Mouse (Mus musculus): ENCODE measurements around the gene Arnt.

The Arnt gene

GRCm38 (mm10) chr3:95457758-95458157 is 23.6 kb downstream of the Arnt start:
- no peak for DNase-seq

GRCm38 (mm10) chr3:95459381-95459780 is 25.2 kb downstream of the Arnt start:
- DNase-seq = no peak

GRCm38 (mm10) chr3:95463852-95464251 is 29.7 kb downstream of the Arnt start:
- no peak for DNase-seq

GRCm38 (mm10) chr3:95478966-95479365 is 44.8 kb downstream of the Arnt start:
- DNase-seq = no peak

GRCm38 (mm10) chr3:95486421-95486820 is 52.2 kb downstream of the Arnt start:
- no peak for DNase-seq

- DNase-seq = no peak
These were observed 54.5 kb downstream of the Arnt start for GRCm38 (mm10) chr3:95488679-95489078.

- no peak for DNase-seq
These were observed 56.0 kb downstream of the Arnt start for GRCm38 (mm10) chr3:95490238-95490637.

GRCm38 (mm10) chr3:95494342-95494741 is 60.2 kb downstream of the Arnt start:
- DNase-seq = peak; percentile 40

- DNase-seq = no peak
These were observed 64.0 kb downstream of the Arnt start for GRCm38 (mm10) chr3:95498229-95498628.

GRCm38 (mm10) chr3:95499024-95499423 is 64.8 kb downstream of the Arnt start, which contains the start of gene Ctsk:
Gene Ctsk (plus strand): TSS chr3:95499256.
- DNase-seq = no peak

GRCm38 (mm10) chr3:95499496-95500140 is 65.4 kb downstream of the Arnt start:
- no peak for DNase-seq

- no peak for DNase-seq
These were observed 68.1 kb downstream of the Arnt start for GRCm38 (mm10) chr3:95502312-95502711.

GRCm38 (mm10) chr3:95509348-95509747 is 75.2 kb downstream of the Arnt start:
- no peak for DNase-seq

GRCm38 (mm10) chr3:95511611-95512180 is 77.5 kb downstream of the Arnt start:
- no peak for DNase-seq

- no peak for DNase-seq
These were observed 82.4 kb downstream of the Arnt start for GRCm38 (mm10) chr3:95516614-95517041.

- peak; percentile 68 for DNase-seq
These were observed 83.3 kb downstream of the Arnt start for GRCm38 (mm10) chr3:95517493-95517898.

- no peak for DNase-seq
These were observed 84.7 kb downstream of the Arnt start for GRCm38 (mm10) chr3:95518891-95519290.

GRCm38 (mm10) chr3:95519315-95519714 is 85.1 kb downstream of the Arnt start:
- no peak for DNase-seq

- DNase-seq = no peak
These were observed 85.9 kb downstream of the Arnt start for GRCm38 (mm10) chr3:95520100-95520499.

GRCm38 (mm10) chr3:95521168-95521567 is 87.0 kb downstream of the Arnt start:
- DNase-seq = peak; percentile 20

- peak; percentile 31 for DNase-seq
These were observed 89.5 kb downstream of the Arnt start for GRCm38 (mm10) chr3:95523662-95524061.

GRCm38 (mm10) chr3:95524673-95525072 is 90.5 kb downstream of the Arnt start:
- peak; percentile 21 for DNase-seq

- DNase-seq = no peak
These were observed 91.9 kb downstream of the Arnt start for GRCm38 (mm10) chr3:95526111-95526510.

GRCm38 (mm10) chr3:95526622-95527211 is 92.5 kb downstream of the Arnt start, which contains the start of gene Ctss:
Gene Ctss (plus strand): TSS chr3:95526786.
- DNase-seq = no peak
